Mouse (Mus musculus): ENCODE measurements around the gene Rilp. TPM values are rescaled to one million over a fixed set of nuclear protein-coding genes. Genes with fewer than 3 reads are reported as not detected.

Gene Rilp
- polyA plus RNA-seq, 1 experiment: 1.6 TPM

DNA sequence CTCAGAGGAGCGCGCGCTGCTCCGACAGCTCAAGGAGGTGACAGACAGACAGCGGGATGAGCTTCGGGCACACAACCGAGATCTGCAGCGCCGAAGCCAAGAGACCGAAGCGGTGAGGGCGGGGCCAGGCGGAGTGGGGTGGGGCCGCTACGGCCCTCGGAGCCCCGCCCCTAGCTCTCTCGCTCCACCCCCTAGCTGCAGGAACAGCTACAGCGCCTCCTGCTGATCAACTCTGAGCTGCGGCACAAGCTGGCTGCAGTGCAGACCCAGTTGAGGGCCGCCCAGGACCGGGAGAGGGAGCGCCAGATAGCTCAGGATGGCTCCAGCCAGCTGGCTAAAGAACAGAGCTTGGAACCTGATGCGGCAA, 716 bp downstream of the Rilp start:
- TF ChIP-seq POLR2A (IDR thresholded peaks at IDR 0.05; ENCODE audit: low read depth, low read length): peak; percentile 37
- TF ChIP-seq CTCF (IDR thresholded peaks at IDR 0.05; ENCODE audit: extremely low read depth, insufficient read depth, insufficient read length, insufficient replicate concordance): peak; percentile 80; the same call in 1 of the 2 replicates
- Histone ChIP-seq H3K4me3 (ENCODE audit: extremely low read depth, insufficient read depth, insufficient read length) (peak overlapping the region; percentile 55), H3K4me1 (ENCODE audit: control insufficient read depth, insufficient read depth, insufficient read length) (peaks cover 5% of the 10 kb centered on the region; the same call in 1 of the 2 replicates), H3K27me3 (ENCODE audit: control insufficient read depth, insufficient read depth, low read length) (no peaks in the 10 kb centered on the region), H3K27ac (ENCODE audit: insufficient read depth, low read length) (peak overlapping the region; percentile 74), H3K36me3 (ENCODE audit: control insufficient read depth, insufficient read depth, low read length) (peaks cover 23% of the 10 kb centered on the region)
- WGBS: 5% methylated on average over 24 of the region's 24 CpGs
- peak; percentile 81 to 91 for DNase-seq (ENCODE audit: low read depth in 1 of 2, low spot score in 2 of 2)

GRCm38 (mm10) chr11:75511213-75511612, 1.3 kb downstream of the Rilp start:
- TF ChIP-seq POLR2A (IDR thresholded peaks at IDR 0.05; ENCODE audit: low read depth, low read length) (no peak), CTCF (IDR thresholded peaks at IDR 0.05; ENCODE audit: extremely low read depth, insufficient read depth, insufficient read length, insufficient replicate concordance) (no peak)
- H3K27ac ChIP-seq (ENCODE audit: insufficient read depth, low read length): no peak overlapping the region
- no peak for DNase-seq (ENCODE audit: low read depth in 1 of 2, low spot score in 2 of 2)
- no peaks in the 10 kb centered on the region for H3K27me3 ChIP-seq (ENCODE audit: control insufficient read depth, insufficient read depth, low read length)
- peaks cover 21% of the 10 kb centered on the region for H3K36me3 ChIP-seq (ENCODE audit: control insufficient read depth, insufficient read depth, low read length)
- 93% methylated on average over 6 of the region's 6 CpGs for WGBS
- peaks cover 5% of the 10 kb centered on the region; the same call in 1 of the 2 replicates for H3K4me1 ChIP-seq (ENCODE audit: control insufficient read depth, insufficient read depth, insufficient read length)
- H3K4me3 ChIP-seq (ENCODE audit: extremely low read depth, insufficient read depth, insufficient read length): no peak overlapping the region

DNA sequence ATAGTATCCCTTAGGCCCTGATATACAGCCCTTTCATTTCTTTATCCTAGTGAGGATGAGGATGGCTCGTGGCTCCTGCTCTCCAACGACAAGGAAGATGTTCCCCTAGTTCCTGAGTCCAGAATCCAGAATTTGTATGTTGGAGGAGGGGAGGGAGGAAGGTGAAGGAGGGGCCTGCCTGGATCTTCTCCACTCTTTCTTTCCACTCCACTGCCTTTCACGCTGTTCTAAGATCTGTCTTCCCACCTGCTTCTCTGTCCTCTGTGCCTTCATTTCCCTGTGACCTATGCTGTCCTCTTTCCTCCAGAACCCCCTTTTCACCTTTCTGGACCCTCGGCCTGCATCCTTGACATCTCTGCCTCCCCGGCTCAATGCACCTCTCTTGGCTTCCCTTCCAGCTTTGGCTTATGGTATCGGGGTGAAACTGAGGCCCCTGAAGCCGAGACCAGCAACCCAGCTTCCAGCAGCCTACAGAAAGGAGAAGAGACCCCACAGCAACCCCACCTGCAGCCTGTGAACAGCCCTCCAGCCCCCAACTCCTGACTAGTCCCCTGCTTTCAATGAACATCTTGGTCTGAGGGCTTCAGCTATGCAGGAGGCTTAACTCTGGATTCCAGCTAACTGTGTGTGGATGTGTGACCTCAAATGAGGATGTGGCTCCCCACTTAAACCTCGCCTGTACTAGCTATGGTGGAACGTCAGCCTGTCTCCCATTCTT, 2.6 kb downstream of the Rilp start:
- Histone ChIP-seq H3K27me3 (ENCODE audit: control insufficient read depth, insufficient read depth, low read length) (no peaks in the 10 kb centered on the region), H3K4me3 (ENCODE audit: extremely low read depth, insufficient read depth, insufficient read length) (no peak overlapping the region), H3K4me1 (ENCODE audit: control insufficient read depth, insufficient read depth, insufficient read length) (peaks cover 5% of the 10 kb centered on the region; the same call in 1 of the 2 replicates), H3K27ac (ENCODE audit: insufficient read depth, low read length) (no peak overlapping the region), H3K36me3 (ENCODE audit: control insufficient read depth, insufficient read depth, low read length) (peaks cover 16% of the 10 kb centered on the region)
- no peak for DNase-seq (ENCODE audit: low read depth in 1 of 2, low spot score in 2 of 2)
- TF ChIP-seq POLR2A (IDR thresholded peaks at IDR 0.05; ENCODE audit: low read depth, low read length) (no peak), CTCF (IDR thresholded peaks at IDR 0.05; ENCODE audit: extremely low read depth, insufficient read depth, insufficient read length, insufficient replicate concordance) (no peak)
- 67% methylated on average over 9 of the region's 9 CpGs for WGBS

- H3K4me1 ChIP-seq (ENCODE audit: control insufficient read depth, insufficient read depth, insufficient read length): peaks cover 5% of the 10 kb centered on the region; the same call in 1 of the 2 replicates
- 59% methylated on average over 8 of the region's 8 CpGs for WGBS
- no peaks in the 10 kb centered on the region for H3K27me3 ChIP-seq (ENCODE audit: control insufficient read depth, insufficient read depth, low read length)
- no peak for DNase-seq (ENCODE audit: low read depth in 1 of 2, low spot score in 2 of 2)
- no peak for TF ChIP-seq POLR2A (IDR thresholded peaks at IDR 0.05; ENCODE audit: low read depth, low read length)
- no peak for TF ChIP-seq CTCF (IDR thresholded peaks at IDR 0.05; ENCODE audit: extremely low read depth, insufficient read depth, insufficient read length, insufficient replicate concordance)
- no peak within 1 kb of the TSS for H3K27ac ChIP-seq (ENCODE audit: insufficient read depth, low read length)
- H3K36me3 ChIP-seq (ENCODE audit: control insufficient read depth, insufficient read depth, low read length): peaks cover 10% of the 10 kb centered on the region
- H3K4me3 ChIP-seq (ENCODE audit: extremely low read depth, insufficient read depth, insufficient read length): peak within 1 kb of the TSS; percentile 25; the same call in 1 of the 2 replicates
Observed at GRCm38 (mm10) chr11:75513336-75513735, 3.4 kb downstream of the Rilp start, which contains the start of gene Scarf1. Gene Scarf1, plus strand, starts transcription at chr11:75513540.

- WGBS: 91% methylated on average over 25 of the region's 25 CpGs
- DNase-seq (ENCODE audit: low read depth in 1 of 2, low spot score in 2 of 2): no peak
- Histone ChIP-seq H3K36me3 (ENCODE audit: control insufficient read depth, insufficient read depth, low read length) (no peaks in the 10 kb centered on the region), H3K4me3 (ENCODE audit: extremely low read depth, insufficient read depth, insufficient read length) (no peak overlapping the region), H3K27ac (ENCODE audit: insufficient read depth, low read length) (no peak overlapping the region), H3K27me3 (ENCODE audit: control insufficient read depth, insufficient read depth, low read length) (no peaks in the 10 kb centered on the region), H3K4me1 (ENCODE audit: control insufficient read depth, insufficient read depth, insufficient read length) (no peaks in the 10 kb centered on the region; the same call in 1 of the 2 replicates)
- TF ChIP-seq CTCF (IDR thresholded peaks at IDR 0.05; ENCODE audit: extremely low read depth, insufficient read depth, insufficient read length, insufficient replicate concordance) (no peak), POLR2A (IDR thresholded peaks at IDR 0.05; ENCODE audit: low read depth, low read length) (no peak)
Observed at GRCm38 (mm10) chr11:75515186-75515585, 5.3 kb downstream of the Rilp start.

DNA sequence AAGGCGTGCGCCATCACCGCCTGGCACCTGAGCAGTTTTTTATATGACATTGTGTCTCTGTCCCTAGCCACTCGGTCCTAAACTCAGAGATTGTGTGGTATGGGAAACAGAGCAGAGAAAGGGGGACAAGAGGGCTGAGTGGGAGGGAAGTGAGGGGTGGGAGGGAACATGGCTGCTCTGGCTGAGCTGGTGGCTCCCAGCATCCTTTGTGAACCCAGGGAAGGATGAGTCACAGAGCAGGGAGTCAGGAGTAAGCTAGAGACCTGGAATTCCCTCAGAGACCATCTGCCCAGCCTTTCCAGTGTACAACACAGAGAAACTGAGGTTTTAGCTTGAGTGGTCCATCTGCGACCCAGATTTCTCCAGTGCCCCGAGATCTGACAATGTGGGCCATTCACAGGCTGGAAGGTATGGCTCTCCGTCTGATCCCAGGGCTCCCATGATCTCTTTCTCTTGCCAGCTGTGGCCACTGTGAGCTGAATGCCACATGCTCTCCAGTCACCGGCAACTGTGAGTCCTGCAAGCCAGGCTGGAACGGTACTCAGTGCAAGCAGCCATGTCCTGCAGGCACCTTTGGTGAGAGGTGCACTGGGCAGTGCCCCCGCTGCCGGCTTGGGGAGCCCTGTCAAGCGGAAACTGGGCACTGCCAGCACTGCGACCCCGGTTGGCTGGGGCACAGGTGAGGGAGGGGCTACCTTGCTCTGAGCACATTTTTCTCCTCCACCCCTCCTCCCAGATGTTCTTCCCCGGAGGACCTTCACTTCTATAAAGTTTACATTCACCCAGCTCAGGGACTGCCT, 10.1 kb downstream of the Rilp start:
- Histone ChIP-seq H3K27ac (ENCODE audit: insufficient read depth, low read length) (no peak overlapping the region), H3K4me1 (ENCODE audit: control insufficient read depth, insufficient read depth, insufficient read length) (no peaks in the 10 kb centered on the region), H3K4me3 (ENCODE audit: extremely low read depth, insufficient read depth, insufficient read length) (no peak overlapping the region), H3K27me3 (ENCODE audit: control insufficient read depth, insufficient read depth, low read length) (no peaks in the 10 kb centered on the region), H3K36me3 (ENCODE audit: control insufficient read depth, insufficient read depth, low read length) (no peaks in the 10 kb centered on the region)
- TF ChIP-seq POLR2A (IDR thresholded peaks at IDR 0.05; ENCODE audit: low read depth, low read length) (no peak), CTCF (IDR thresholded peaks at IDR 0.05; ENCODE audit: extremely low read depth, insufficient read depth, insufficient read length, insufficient replicate concordance) (no peak)
- no peak for DNase-seq (ENCODE audit: low read depth in 1 of 2, low spot score in 2 of 2)
- 87% methylated on average over 15 of the region's 15 CpGs for WGBS

Data from spleen, adult 2 months (tissue).